Mouse (Mus musculus): ENCODE results near the gene Ube2l3. TPM values are rescaled to one million over a fixed set of nuclear protein-coding genes. Genes with fewer than 3 reads are reported as not detected.

The Ube2l3 gene
- 40.3 and 48.5 TPM in 2 replicates for polyA plus RNA-seq (2012; rRNA removed)

DNA sequence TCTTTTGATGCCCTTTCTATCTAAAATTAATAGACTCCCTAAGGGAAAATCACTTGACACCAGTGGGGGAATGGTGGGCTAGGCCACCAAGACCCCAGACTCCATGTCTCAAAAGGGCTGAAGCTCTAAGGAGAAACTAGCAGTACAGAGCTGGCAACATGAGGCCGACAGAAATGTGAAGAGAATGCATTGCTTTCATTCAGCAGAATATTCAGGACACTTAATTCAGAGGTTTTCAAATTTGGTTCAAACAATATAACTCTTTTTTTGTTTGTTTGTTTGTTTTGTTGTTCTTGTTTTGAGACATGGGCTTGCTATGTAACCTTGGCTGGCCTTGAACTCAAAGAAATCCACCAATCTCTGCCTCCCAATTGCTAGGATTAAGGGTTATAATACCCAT is at the start of gene Ube2l3:
Gene Ube2l3 (minus strand): TSS at position 101 of the 400 bp plus-strand sequence.

DNA sequence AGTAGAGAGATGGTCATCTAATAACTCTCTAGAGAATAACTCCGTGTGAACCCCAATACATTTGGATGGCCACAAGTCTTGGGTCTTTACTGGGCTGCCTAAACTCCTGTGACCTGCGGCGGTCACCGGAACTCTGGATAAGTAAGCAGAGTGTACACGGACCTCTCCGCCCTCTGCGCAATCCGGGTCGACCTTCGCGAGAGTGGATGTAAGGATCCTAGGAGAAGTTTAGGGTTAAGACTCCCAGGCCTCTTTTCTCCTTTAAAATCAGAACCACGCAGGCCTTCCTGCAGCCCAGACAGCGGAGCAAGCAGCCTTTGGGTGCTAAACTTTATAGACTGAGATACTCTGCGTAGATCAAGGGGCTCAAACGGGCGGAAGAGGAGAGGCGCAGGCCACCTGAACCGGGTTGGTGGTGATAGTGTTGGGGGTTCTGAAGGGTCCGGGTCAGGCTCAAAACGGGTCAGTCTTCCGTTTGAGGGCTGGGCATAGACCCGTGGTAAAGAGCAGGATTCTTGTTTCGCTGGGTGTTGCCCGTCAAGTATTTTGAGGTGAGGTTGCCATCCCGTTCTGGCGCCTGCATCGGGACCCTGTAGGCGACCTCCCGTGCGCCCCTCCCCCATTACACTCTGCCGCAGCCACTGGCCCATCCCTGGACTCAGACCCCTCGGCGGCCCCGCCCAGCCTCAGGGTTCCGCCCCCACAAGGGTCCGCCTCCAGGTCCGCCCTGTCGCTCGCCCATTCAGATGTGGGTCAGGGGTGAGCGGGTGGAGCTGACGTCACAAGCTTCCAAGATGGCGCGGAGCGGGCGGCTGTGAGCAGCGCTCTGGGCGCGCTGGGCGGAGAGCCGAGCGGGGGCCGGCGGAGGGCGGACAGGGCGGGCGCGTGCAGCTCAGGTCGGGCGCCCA is 30.6 kb upstream of the Ube2l3 start, which contains the start of gene Hic2:
Gene Hic2 (plus strand): TSS at position 779 of the 908 bp plus-strand sequence.

DNA sequence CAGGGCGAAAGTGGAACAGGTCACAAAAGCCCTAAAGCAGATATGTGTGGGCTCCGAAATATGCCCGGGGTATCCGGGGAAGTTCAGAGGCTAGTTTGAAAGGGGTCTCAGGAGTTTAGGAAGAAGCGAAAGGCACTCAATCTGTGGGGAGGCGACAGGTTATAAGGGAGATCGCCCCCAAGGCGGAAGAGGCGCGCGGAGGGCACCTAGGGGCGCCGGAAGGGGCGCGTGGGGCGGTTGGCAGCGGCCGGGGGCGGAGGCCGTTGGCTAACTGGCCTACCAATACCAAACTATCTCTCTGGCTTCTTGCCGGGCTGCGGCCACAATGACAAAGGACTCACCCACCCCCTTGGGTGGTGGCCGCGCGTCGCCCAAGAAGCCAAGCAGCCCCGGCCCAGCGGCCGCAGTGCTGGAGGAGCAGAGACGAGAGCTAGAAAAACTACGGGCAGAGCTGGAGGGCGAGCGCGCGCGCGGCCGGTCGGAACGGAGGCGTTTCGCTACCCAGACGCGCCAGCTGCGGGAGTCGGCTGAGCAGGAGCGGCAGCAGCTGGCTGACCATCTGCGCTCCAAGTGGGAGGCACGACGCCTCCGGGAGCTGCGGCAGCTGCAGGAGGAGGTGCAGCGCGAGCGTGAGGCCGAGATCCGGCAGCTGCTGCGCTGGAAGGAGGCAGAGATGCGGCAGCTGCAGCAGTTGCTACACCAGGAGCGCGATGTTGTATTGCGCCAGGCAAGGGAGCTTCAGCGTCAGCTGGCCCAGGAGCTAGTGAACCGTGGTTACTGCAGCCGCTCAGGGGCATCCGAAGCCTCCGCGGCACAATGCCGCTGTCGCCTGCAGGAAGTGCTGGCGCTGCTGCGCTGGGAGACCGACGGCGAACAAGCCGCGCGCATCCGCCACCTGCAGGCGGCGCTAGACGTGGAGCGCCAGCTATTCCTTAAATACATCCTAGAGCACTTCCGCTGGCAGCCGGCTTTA is 6.2 kb upstream of the Ube2l3 start, which contains the start of gene Rimbp3:
Gene Rimbp3 (plus strand): TSS at position 215 of the 973 bp plus-strand sequence.

DNA sequence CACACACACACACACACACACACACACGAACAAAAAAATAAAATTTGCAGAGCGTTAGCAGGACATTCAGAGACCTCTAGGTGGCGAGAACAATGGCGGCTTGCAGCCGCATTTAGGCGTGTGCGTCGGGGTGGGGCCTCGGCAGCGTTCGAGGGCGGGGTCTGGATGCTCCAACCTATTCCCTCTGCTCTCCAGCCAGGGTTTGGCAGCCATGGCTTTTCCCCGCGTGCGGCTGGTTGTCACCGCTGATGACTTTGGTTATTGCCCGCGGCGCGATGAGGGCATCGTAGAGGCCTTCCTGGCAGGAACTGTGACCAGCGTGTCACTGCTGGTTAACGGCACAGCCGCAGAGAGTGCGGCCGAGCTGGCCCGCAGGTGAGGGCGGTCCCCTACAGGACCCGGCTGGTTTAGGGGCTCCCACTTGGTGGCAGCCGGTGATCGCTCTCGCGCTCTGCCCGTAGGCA is 55.6 kb downstream of the Ube2l3 start, which contains the start of gene Ccdc116:
Gene Ccdc116 (minus strand): TSS at position 458 of the 464 bp plus-strand sequence.

GRCm38 (mm10) chr16:17144339-17144738 is 58.1 kb downstream of the Ube2l3 start, which contains the start of gene Ydjc:
Gene Ydjc, plus strand, starts transcription at chr16:17144621.

DNA sequence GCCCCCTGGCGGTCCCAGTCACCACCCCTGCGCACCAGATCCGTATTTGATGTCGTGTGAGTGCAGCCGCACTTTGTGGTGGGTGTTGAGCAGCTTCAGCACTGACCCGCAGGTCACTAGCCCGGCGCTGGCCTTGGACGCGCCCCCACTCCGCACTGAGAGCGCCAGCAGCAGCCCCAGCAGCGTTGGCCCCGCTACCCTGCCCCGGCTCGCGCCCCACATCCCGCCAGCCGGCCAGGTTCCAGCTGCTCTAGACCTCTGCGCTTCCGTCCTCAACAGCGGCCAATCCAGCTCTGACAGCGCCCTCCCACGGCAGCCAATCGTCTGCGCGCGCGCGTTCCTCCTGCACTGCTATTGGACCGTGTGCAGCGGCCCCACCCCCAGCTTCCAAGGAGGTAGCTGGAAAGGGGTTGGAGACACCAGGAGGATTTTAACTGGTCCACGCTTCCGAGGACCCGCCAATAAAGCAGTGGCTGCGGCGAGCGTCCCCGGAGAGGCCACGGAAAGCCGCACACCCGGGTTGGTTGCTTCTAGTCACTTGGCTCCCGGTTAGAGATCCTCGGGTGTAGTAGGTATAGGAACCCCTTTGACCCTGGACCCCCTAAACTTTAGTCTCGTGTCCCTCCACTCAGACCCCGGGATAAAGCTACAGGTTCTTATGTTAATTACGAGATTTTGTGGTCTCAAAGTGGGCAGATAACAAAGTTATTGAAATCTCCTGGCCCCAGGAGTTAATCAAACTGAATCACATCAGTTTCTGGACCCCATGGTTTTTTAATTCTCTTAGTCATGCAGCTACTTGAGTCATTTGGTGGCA is 70.2 kb downstream of the Ube2l3 start, which contains the start of gene Sdf2l1:
Gene Sdf2l1 (minus strand): TSS at position 295 of the 817 bp plus-strand sequence.

GRCm38 (mm10) chr16:17124871-17125520 is 77.5 kb downstream of the Ube2l3 start, which contains the start of gene 2610318N02Rik:
Gene 2610318N02Rik, minus strand, starts transcription at chr16:17125167.

DNA sequence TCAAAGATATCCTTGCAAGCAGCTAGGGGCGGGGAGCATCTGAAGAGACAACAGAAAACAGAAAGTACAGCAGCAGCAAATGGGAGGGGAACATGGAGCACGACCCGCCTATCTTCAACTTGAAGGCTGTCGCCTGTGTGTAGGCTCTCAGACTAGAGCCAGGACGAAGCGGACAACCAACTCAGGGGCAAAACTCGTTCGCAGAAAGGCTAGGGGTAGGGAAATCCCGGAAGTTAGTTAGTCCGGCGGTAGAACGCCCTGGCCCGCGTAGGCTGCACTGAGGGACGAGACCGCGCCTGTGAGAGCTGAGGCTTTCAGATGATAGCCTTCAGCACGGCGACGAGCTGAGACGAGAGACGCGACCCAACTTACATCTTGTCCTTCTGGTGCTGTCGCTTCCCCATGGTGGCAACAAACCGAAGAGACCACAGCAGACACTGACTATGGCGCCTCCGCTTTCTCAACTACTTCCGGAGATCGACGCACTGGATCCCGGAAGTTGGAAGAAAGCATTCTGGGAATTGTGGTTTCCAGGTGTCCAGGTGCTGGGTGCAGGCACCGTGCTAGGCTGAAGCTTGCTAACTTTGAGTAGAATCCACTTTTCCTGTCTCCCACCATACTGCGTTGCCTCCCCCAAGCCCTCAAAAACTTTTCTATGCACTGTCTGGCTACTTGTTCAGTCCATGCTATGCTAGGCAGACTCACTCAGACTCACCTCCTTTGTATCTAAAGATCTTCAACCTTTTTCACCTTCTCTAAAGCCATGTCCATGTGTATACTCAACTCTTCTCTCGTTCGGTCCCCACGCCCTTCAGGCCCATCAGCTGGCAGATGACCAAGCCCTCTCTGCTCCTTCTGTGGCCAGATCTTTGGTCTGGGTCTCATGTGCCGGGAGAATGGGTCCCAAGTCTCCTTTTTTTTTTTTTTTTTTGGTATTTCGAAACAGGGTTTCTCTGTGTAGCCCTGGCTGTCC is 91.4 kb downstream of the Ube2l3 start, which contains the start of gene Ppil2:
Gene Ppil2 (minus strand): TSS at position 487 of the 973 bp plus-strand sequence.

Other genes starting within 250 kb of the Ube2l3 start
- 18.0 and 25.5 TPM in 2 replicates for gene Mapk1, start 219.3 kb downstream of the Ube2l3 start, polyA plus RNA-seq (2012; rRNA removed)
- gene Ypel1, start 133.0 kb downstream of the Ube2l3 start, polyA plus RNA-seq (2012; rRNA removed), result 0.41 and 0.46 TPM in 2 replicates
- 34.7 and 35.1 TPM in 2 replicates for gene Ppil2, start 91.4 kb downstream of the Ube2l3 start, polyA plus RNA-seq (2012; rRNA removed)
- gene 2610318N02Rik, start 77.5 kb downstream of the Ube2l3 start, polyA plus RNA-seq (2012; rRNA removed), result 2.4 and 2.9 TPM in 2 replicates
- 39.8 and 64.6 TPM in 2 replicates for gene Sdf2l1, start 70.3 kb downstream of the Ube2l3 start, polyA plus RNA-seq (2012; rRNA removed)
- 19.8 and 26.3 TPM in 2 replicates for gene Ydjc, start 58.0 kb downstream of the Ube2l3 start, polyA plus RNA-seq (2012; rRNA removed)
- gene Ccdc116, start 55.4 kb downstream of the Ube2l3 start, polyA plus RNA-seq (2012; rRNA removed), result 2.2 and 2.6 TPM in 2 replicates
- 0.03 and 0.05 TPM in 2 replicates for gene Rimbp3, start 6.0 kb upstream of the Ube2l3 start, polyA plus RNA-seq (2012; rRNA removed)
- gene Hic2, start 30.9 kb upstream of the Ube2l3 start, polyA plus RNA-seq (2012; rRNA removed), result 1.7 and 2.4 TPM in 2 replicates
- gene Tmem191c, start 73.4 kb upstream of the Ube2l3 start, polyA plus RNA-seq (2012; rRNA removed), result 4.8 and 5.8 TPM in 2 replicates
- gene Serpind1, start 128.7 kb upstream of the Ube2l3 start, polyA plus RNA-seq (2012; rRNA removed), result 0.10 and 0.37 TPM in 2 replicates
- 2.0 and 2.1 TPM in 2 replicates for gene Snap29, start 203.3 kb upstream of the Ube2l3 start, polyA plus RNA-seq (2012; rRNA removed)
- gene Pi4ka, start 203.7 kb upstream of the Ube2l3 start, polyA plus RNA-seq (2012; rRNA removed), result 23.7 and 30.3 TPM in 2 replicates
- gene Crkl, start 249.3 kb upstream of the Ube2l3 start, polyA plus RNA-seq (2012; rRNA removed), result 12.7 and 18.1 TPM in 2 replicates